Mouse (Mus musculus): ENCODE data around the gene Atrnl1. TPM values are rescaled to one million over a fixed set of nuclear protein-coding genes. Genes with fewer than 3 reads are reported as not detected.

Atrnl1 gene
- polyA plus RNA-seq, 1 experiment from 2014 or later = 1.8 TPM

- no peak overlapping the region for H3K4me2 ChIP-seq
- no peak for ATAC-seq
- 80% methylated on average over 9 of the region's 9 CpGs for WGBS (ENCODE audit: insufficient replicate concordance)
- no peaks in the 10 kb centered on the region for H3K36me3 ChIP-seq
- no peaks in the 10 kb centered on the region for H3K9me3 ChIP-seq (replicated peaks)
- H3K4me1 ChIP-seq = no peaks in the 10 kb centered on the region
- no peak overlapping the region for H3K4me3 ChIP-seq
- H3K27ac ChIP-seq = no peak overlapping the region
- no peak overlapping the region for H3K9ac ChIP-seq
- no peaks in the 10 kb centered on the region for H3K27me3 ChIP-seq (replicated peaks)
Measured at GRCm38 (mm10) chr19:57802207-57802606, 191.4 kb downstream of the Atrnl1 start.

- Histone ChIP-seq H3K27ac (no peak overlapping the region), H3K4me3 (no peak overlapping the region), H3K4me2 (no peak overlapping the region), H3K4me1 (no peaks in the 10 kb centered on the region), H3K9ac (no peak overlapping the region), H3K36me3 (no peaks in the 10 kb centered on the region), H3K27me3 (replicated peaks) (no peaks in the 10 kb centered on the region), H3K9me3 (replicated peaks) (no peaks in the 10 kb centered on the region)
- WGBS (ENCODE audit: insufficient replicate concordance) = 54% methylated on average over 14 of the region's 14 CpGs
- ATAC-seq = no peak
Measured at GRCm38 (mm10) chr19:57802771-57803482, 192.1 kb downstream of the Atrnl1 start.

- WGBS (ENCODE audit: insufficient replicate concordance) = 61% methylated on average over 3 of the region's 3 CpGs
- Histone ChIP-seq H3K4me2 (no peak overlapping the region), H3K9ac (no peak overlapping the region), H3K27ac (no peak overlapping the region), H3K36me3 (no peaks in the 10 kb centered on the region), H3K9me3 (replicated peaks) (no peaks in the 10 kb centered on the region), H3K4me3 (no peak overlapping the region), H3K27me3 (replicated peaks) (no peaks in the 10 kb centered on the region), H3K4me1 (no peaks in the 10 kb centered on the region)
- no peak for ATAC-seq
Measured at GRCm38 (mm10) chr19:57803483-57803820, 192.6 kb downstream of the Atrnl1 start.

- no peak for ATAC-seq
- no peaks in the 10 kb centered on the region for H3K27me3 ChIP-seq (replicated peaks)
- H3K4me3 ChIP-seq = no peak overlapping the region
- H3K4me1 ChIP-seq = no peaks in the 10 kb centered on the region
- H3K9me3 ChIP-seq (replicated peaks) = no peaks in the 10 kb centered on the region
- 57% methylated on average over 2 of the region's 2 CpGs for WGBS (ENCODE audit: insufficient replicate concordance)
- no peak overlapping the region for H3K9ac ChIP-seq
- no peak overlapping the region for H3K27ac ChIP-seq
- no peaks in the 10 kb centered on the region for H3K36me3 ChIP-seq
- H3K4me2 ChIP-seq = no peak overlapping the region
Measured at GRCm38 (mm10) chr19:57808363-57808762, 197.5 kb downstream of the Atrnl1 start.

GRCm38 (mm10) chr19:57814291-57814690, 203.5 kb downstream of the Atrnl1 start:
- H3K27me3 ChIP-seq (replicated peaks) = no peaks in the 10 kb centered on the region
- no peak for ATAC-seq
- WGBS (ENCODE audit: insufficient replicate concordance) = 75% methylated on average over 6 of the region's 6 CpGs

GRCm38 (mm10) chr19:57816221-57816996, 205.6 kb downstream of the Atrnl1 start:
- Histone ChIP-seq H3K27ac (no peak overlapping the region), H3K4me3 (no peak overlapping the region), H3K36me3 (no peaks in the 10 kb centered on the region), H3K9me3 (replicated peaks) (no peaks in the 10 kb centered on the region), H3K4me1 (no peaks in the 10 kb centered on the region), H3K4me2 (no peak overlapping the region), H3K27me3 (replicated peaks) (no peaks in the 10 kb centered on the region), H3K9ac (no peak overlapping the region)
- no peak for ATAC-seq
- WGBS (ENCODE audit: insufficient replicate concordance) = 77% methylated on average over 17 of the region's 17 CpGs

More at GRCm38 (mm10) chr19:57814291-57814690, 203.5 kb downstream of the Atrnl1 start:
- Histone ChIP-seq H3K9me3 (replicated peaks) (no peaks in the 10 kb centered on the region), H3K27ac (no peak overlapping the region), H3K9ac (no peak overlapping the region), H3K36me3 (no peaks in the 10 kb centered on the region), H3K4me1 (no peaks in the 10 kb centered on the region), H3K4me3 (no peak overlapping the region), H3K4me2 (no peak overlapping the region)

- H3K27me3 ChIP-seq (replicated peaks) = no peaks in the 10 kb centered on the region
- ATAC-seq = no peak
Measured at GRCm38 (mm10) chr19:57817736-57818135, 206.9 kb downstream of the Atrnl1 start.

GRCm38 (mm10) chr19:57823446-57823845, 212.6 kb downstream of the Atrnl1 start:
- Histone ChIP-seq H3K27me3 (replicated peaks) (no peaks in the 10 kb centered on the region), H3K4me2 (no peak overlapping the region), H3K4me3 (no peak overlapping the region), H3K4me1 (no peaks in the 10 kb centered on the region), H3K27ac (no peak overlapping the region), H3K9me3 (replicated peaks) (no peaks in the 10 kb centered on the region), H3K36me3 (no peaks in the 10 kb centered on the region), H3K9ac (no peak overlapping the region)
- ATAC-seq = no peak
- 77% methylated on average over 4 of the region's 4 CpGs for WGBS (ENCODE audit: insufficient replicate concordance)

More at GRCm38 (mm10) chr19:57817736-57818135, 206.9 kb downstream of the Atrnl1 start:
- Histone ChIP-seq H3K27ac (no peak overlapping the region), H3K4me2 (no peak overlapping the region), H3K9me3 (replicated peaks) (no peaks in the 10 kb centered on the region), H3K4me3 (no peak overlapping the region), H3K4me1 (no peaks in the 10 kb centered on the region), H3K9ac (no peak overlapping the region), H3K36me3 (no peaks in the 10 kb centered on the region)
- WGBS (ENCODE audit: insufficient replicate concordance) = 79% methylated on average over 11 of the region's 11 CpGs

- no peak overlapping the region for H3K4me2 ChIP-seq
- WGBS (ENCODE audit: insufficient replicate concordance) = 80% methylated on average over 13 of the region's 13 CpGs
Measured at GRCm38 (mm10) chr19:57825271-57826207, 214.7 kb downstream of the Atrnl1 start.

GRCm38 (mm10) chr19:57833083-57833482, 222.2 kb downstream of the Atrnl1 start:
- Histone ChIP-seq H3K9me3 (replicated peaks) (no peaks in the 10 kb centered on the region), H3K27me3 (replicated peaks) (no peaks in the 10 kb centered on the region), H3K9ac (no peak overlapping the region), H3K4me3 (no peak overlapping the region), H3K4me1 (no peaks in the 10 kb centered on the region), H3K4me2 (no peak overlapping the region), H3K36me3 (no peaks in the 10 kb centered on the region), H3K27ac (no peak overlapping the region)
- WGBS (ENCODE audit: insufficient replicate concordance) = 67% methylated on average over 7 of the region's 7 CpGs
- ATAC-seq = no peak

More at GRCm38 (mm10) chr19:57825271-57826207, 214.7 kb downstream of the Atrnl1 start:
- H3K36me3 ChIP-seq = no peaks in the 10 kb centered on the region
- H3K4me3 ChIP-seq = no peak overlapping the region
- ATAC-seq = no peak
- no peaks in the 10 kb centered on the region for H3K27me3 ChIP-seq (replicated peaks)
- no peaks in the 10 kb centered on the region for H3K9me3 ChIP-seq (replicated peaks)
- H3K4me1 ChIP-seq = no peaks in the 10 kb centered on the region
- H3K27ac ChIP-seq = no peak overlapping the region
- H3K9ac ChIP-seq = no peak overlapping the region

- Histone ChIP-seq H3K9ac (no peak overlapping the region), H3K36me3 (0 out of 2 replicates have a peak, but pooled peaks cover 1% of the 10 kb centered on the region), H3K4me2 (no peak overlapping the region), H3K4me3 (no peak overlapping the region), H3K4me1 (no peaks in the 10 kb centered on the region), H3K27ac (no peak overlapping the region), H3K27me3 (replicated peaks) (no peaks in the 10 kb centered on the region), H3K9me3 (replicated peaks) (no peaks in the 10 kb centered on the region)
- ATAC-seq = no peak
- 87% methylated on average over 6 of the region's 6 CpGs for WGBS (ENCODE audit: insufficient replicate concordance)
Measured at GRCm38 (mm10) chr19:57837882-57838281, 227.0 kb downstream of the Atrnl1 start.

Data from liver, embryonic 12.5 days (tissue).